Mouse (Mus musculus): ENCODE measurements around the gene Csde1. TPM values are rescaled to one million over a fixed set of nuclear protein-coding genes. Genes with fewer than 3 reads are reported as not detected.

The Csde1 gene
- total RNA-seq, 4 experiments from 2014 or later: 544 to 568 (median 560) TPM

- DNase-seq (ENCODE audit: low spot score): peak; percentile 94
Observed at GRCm38 (mm10) chr3:103058207-103059157, 38.3 kb downstream of the Csde1 start, which contains the start of gene Nras. TSS of gene Nras (plus strand) at chr3:103058285.

GRCm38 (mm10) chr3:103066927-103067326 is 46.7 kb downstream of the Csde1 start:
- DNase-seq (ENCODE audit: low spot score): no peak

DNA sequence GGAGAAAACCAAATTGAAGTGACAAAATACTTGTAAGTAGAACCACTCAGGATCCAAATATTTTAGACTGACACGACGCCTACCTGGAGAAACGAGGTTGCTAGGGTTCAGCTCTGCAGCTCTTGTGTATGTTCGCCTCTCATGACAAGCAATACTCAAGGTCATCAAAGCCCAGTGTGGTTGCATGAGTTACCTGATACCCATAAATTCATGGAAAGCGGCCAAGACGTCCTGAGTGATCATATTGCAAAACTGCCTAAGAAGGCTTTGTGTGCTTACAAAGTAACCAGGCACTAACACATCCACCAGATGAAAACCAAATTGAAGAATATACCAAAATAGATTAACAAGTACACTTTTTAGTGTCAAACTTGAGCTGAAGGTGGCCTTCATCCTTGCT is 48.7 kb downstream of the Csde1 start:
- DNase-seq (ENCODE audit: low spot score): no peak

- no peak for DNase-seq (ENCODE audit: low spot score)
Observed at GRCm38 (mm10) chr3:103073771-103074170, 53.5 kb downstream of the Csde1 start, which contains the start of gene Ampd1. TSS of gene Ampd1 (plus strand) at chr3:103074014.

GRCm38 (mm10) chr3:103075871-103076270 is 55.6 kb downstream of the Csde1 start:
- no peak for DNase-seq (ENCODE audit: low spot score)

GRCm38 (mm10) chr3:103076476-103076875 is 56.2 kb downstream of the Csde1 start:
- no peak for DNase-seq (ENCODE audit: low spot score)

- no peak for DNase-seq (ENCODE audit: low spot score)
Observed at GRCm38 (mm10) chr3:103079301-103079700, 59.1 kb downstream of the Csde1 start.

GRCm38 (mm10) chr3:103081051-103081450 is 60.8 kb downstream of the Csde1 start:
- no peak for DNase-seq (ENCODE audit: low spot score)

DNA sequence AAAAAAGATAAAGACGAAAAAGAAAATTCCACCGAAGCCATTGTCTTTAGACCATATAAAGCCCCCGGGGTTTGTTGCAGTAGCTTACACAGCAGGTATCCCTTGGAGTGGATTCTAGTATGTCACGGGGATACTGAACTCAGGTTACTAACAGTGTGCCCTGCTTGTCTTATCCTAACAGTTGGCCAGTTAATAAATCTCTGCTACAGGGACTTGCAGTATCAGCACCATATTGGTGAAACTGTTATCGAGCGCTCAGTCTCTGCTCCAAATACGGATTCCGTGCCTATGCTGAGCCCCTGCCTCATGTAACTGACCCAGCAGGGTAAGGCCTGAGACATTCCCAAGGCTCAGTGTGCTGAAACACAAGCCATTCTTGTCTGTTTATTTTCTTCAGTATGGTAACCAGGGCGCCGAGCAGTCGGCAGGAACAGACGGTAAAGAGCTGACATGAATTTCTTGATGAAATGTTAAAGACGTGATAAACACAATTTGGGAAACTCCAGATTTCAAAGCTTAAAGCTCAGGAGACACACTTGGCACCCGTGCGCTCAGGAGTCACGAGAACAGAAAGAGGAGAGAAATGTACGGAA is 61.7 kb downstream of the Csde1 start:
- no peak for DNase-seq (ENCODE audit: low spot score)

DNA sequence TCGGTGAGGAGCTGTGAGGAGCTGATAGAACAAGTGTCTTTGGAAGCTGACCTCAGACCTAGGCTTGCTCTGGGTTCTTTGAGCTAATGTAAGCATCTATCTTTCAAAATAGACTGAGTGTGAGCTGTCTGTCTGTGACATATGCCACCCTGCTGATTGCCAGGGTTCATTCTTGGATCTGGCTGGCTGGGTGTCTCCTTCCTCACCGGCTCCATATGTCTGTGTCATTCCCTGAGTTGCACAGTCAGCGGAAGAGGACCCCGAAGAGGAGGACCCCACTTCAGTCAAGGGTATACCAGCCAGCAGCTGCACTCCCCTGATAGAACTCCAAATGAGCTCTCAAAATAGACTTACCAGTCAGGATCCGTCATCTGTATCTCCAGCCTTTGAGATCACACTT is 62.5 kb downstream of the Csde1 start:
- no peak for DNase-seq (ENCODE audit: low spot score)

DNA sequence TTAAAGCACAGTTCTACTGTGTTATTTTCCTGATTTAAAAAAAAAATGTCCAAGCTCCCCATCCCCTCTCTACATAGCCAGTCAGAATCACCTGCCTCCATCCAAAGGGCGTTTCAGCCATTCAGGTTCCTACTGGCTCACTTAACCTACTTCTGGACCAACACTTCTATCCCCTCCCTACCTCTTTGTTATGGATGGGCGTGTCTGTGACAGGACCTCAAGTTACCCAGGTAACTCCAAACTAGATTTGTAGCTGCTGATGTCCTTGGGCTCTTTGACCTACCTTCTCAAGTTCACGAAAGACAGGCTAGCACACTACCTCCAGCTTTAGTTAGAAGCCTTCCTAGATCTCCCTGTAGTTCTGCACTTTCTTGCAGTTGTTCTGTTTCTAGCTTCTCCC is 65.8 kb downstream of the Csde1 start:
- DNase-seq (ENCODE audit: low spot score): no peak

GRCm38 (mm10) chr3:103091753-103092152 is 71.5 kb downstream of the Csde1 start:
- no peak for DNase-seq (ENCODE audit: low spot score)

- DNase-seq (ENCODE audit: low spot score): no peak
Observed at GRCm38 (mm10) chr3:103098662-103099061, 78.4 kb downstream of the Csde1 start.

DNA sequence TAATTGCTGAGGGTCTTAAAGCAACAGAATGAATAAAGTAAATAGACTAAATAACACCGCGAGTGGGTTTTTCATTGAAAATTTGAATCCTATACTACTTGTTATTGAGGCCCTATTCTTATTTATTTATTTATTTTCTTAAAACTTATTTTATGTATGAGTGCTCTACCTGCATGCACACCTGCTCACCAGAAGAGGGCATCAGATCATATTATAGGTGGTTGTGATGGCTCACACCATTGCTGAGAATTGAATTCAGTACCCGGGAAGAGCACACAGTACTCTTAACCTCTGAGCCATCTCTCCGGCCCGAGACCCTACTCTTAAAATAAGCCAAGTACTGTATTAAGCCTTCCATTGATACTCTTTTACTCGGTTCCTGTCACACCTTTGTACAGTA is 79.4 kb downstream of the Csde1 start:
- DNase-seq (ENCODE audit: low spot score): no peak

DNA sequence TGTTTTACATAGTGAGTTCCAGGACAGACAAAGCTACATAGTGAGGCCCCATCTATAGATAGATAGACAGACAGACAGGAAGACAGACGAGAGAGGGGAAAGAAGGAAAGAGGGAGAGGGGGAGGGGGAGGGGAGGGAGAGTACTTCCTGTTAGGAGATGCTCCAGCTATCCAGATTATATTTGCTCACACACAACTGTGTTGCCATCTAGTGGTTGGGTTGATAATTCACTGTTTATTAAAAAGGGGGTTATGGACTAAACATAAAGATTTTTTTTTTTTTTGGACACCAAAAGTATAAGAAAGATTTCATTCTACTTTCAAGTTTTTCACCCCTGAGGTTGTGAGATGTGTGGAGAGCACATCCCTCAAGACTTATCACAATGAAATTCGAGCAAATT is 80.5 kb downstream of the Csde1 start:
- no peak for DNase-seq (ENCODE audit: low spot score)

DNA sequence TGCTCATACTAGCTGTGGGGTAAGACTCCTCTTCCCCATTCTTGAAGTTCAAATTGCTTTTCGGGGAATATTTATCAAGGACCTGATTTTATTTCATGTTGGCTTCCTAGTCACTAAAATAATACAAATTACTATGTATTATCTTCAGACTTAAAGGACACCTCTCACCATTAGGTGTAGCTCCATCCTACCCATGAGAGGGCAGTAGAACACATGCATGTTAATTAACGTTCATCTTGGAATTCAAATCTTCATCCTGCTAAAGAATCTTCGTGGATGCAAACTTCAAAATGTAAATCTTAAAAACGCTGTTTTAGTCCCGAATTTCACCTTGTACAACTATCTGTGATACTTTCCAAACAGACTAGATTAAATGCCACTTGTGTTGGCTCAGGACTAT is 81.0 kb downstream of the Csde1 start:
- no peak for DNase-seq (ENCODE audit: low spot score)

- no peak for DNase-seq (ENCODE audit: low spot score)
Observed at GRCm38 (mm10) chr3:103101909-103102308, 81.7 kb downstream of the Csde1 start.

GRCm38 (mm10) chr3:103102454-103103390 is 82.5 kb downstream of the Csde1 start, which contains the start of gene Dennd2c:
TSS of gene Dennd2c (plus strand) at chr3:103102604.
- peak; percentile 93 for DNase-seq (ENCODE audit: low spot score)
